Comparison of ENCODE assay signal across 9 mouse cellular contexts in the genomic region with DNA sequence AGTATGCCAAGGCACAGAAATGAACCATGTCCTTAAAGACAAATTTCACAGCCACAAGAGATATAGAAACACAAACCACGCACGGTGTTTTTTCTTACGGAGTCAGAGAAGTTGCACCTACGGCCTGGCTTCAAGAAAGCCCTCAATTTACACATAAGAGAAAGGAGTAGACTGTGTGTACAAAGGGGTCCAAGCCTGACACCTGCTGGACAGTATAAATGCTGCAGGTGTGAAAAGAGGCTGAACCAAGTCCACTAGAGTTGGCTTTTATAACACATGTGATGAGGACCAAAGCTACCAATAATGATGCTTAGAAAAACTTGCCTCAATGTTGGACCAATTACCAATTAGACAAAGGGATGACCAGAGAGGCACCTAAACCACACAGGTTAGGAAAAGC. TPM values are rescaled to one million over a fixed set of nuclear protein-coding genes. Genes with fewer than 3 reads are reported as not detected.
DNase-seq lines count a peak whose midpoint lies in the region; ATAC-seq lines count a peak whose summit lies in the region.
"Had no signal": no experiment of that assay in that cellular context is flagged by ENCODE, and none has a peak within 500 bp of the region (broad histone marks: within the 10 kb centered on the region; RNA-seq: fewer than 3 reads in every experiment).

No protein-coding gene starts in this region.

- peaks cover 34% of the 10 kb centered on the region for H3K36me3 ChIP-seq in forebrain, embryonic 12.5 days (replicated peaks)
- H3K36me3 ChIP-seq in limb, embryonic 13.5 days, result peaks cover 14% of the 10 kb centered on the region

- peak overlapping the region; percentile 67; the same call in 1 of the 2 replicates for H3K4me2 ChIP-seq in forebrain, embryonic 12.5 days
- no peak overlapping the region for H3K4me2 ChIP-seq in limb, embryonic 13.5 days (replicated peaks)

- H3K27ac ChIP-seq in forebrain, embryonic 12.5 days, result 0 out of 2 replicates have a peak overlapping the region, but pooled peaks have one; percentile 13
- no peak overlapping the region for H3K27ac ChIP-seq in limb, embryonic 13.5 days
- H3K27ac ChIP-seq: neural tube, embryonic 12.5 days had no signal

- no peak overlapping the region for H3K4me3 ChIP-seq in forebrain, embryonic 12.5 days (replicated peaks)
- H3K4me3 ChIP-seq in limb, embryonic 13.5 days, result no peak overlapping the region
- H3K4me3 ChIP-seq: neural tube, embryonic 12.5 days had no signal

- DNase-seq in testis, postnatal 10 days (ENCODE audit: low spot score), result peak; percentile 72
- DNase-seq in testis, postnatal 14 days (ENCODE audit: low spot score), result no peak
- peak; percentile 55 for DNase-seq in c-Kit-positive CD71-negative TER-119-negative erythroid progenitor cells, embryonic 14.5 days (ENCODE audit: low read depth)
- peak; percentile 56 to 82 for DNase-seq in kidney, adult 8-10 months
- DNase-seq in neural tube, embryonic 10.5 days (ENCODE audit: extremely low spot score, low spot score), result peak; percentile 47
- DNase-seq in thymus, postnatal 0 days (ENCODE audit: low spot score), result peak; percentile 66

- H3K27me3 ChIP-seq in forebrain, embryonic 12.5 days, result no peaks in the 10 kb centered on the region
- H3K27me3 ChIP-seq in limb, embryonic 13.5 days, result no peaks in the 10 kb centered on the region
- H3K27me3 ChIP-seq: neural tube, embryonic 12.5 days had no signal

- 0 out of 2 replicates have a peak, but pooled peaks have one; percentile 28 for ATAC-seq in forebrain, embryonic 12.5 days (ENCODE audit: low FRiP score)
- peak; percentile 28; the same call in 1 of the 2 replicates for ATAC-seq in limb, embryonic 13.5 days (ENCODE audit: low FRiP score, low read depth)

- no peaks in the 10 kb centered on the region for H3K9me3 ChIP-seq in forebrain, embryonic 12.5 days
- no peaks in the 10 kb centered on the region for H3K9me3 ChIP-seq in limb, embryonic 13.5 days
- H3K9me3 ChIP-seq: neural tube, embryonic 12.5 days had no signal

- 55% methylated on average over 4 of the region's 4 CpGs for WGBS in forebrain, embryonic 12.5 days
- WGBS in limb, embryonic 13.5 days, result 57% methylated on average over 4 of the region's 4 CpGs

- 0 out of 2 replicates have a peak overlapping the region, but pooled peaks have one; percentile 7 for H3K9ac ChIP-seq in forebrain, embryonic 12.5 days
- H3K9ac ChIP-seq in limb, embryonic 13.5 days, result no peak overlapping the region
- H3K9ac ChIP-seq: neural tube, embryonic 12.5 days had no signal

- peaks cover 31% of the 10 kb centered on the region for H3K4me1 ChIP-seq in forebrain, embryonic 12.5 days
- H3K4me1 ChIP-seq in limb, embryonic 13.5 days, result peaks cover 15% of the 10 kb centered on the region

RNA-seq across cellular contexts. Expression of a gene that starts 2.9 kb away (rescaled TPM):
- 63.5 and 65.2 TPM in 2 replicates for polyA plus RNA-seq in forebrain, embryonic 12.5 days (2016; fragmentation: Nextera tagmentation; extraction: Ambion mirVana)
- polyA plus RNA-seq in limb, embryonic 13.5 days (2015; fragmentation: Nextera tagmentation; extraction: Ambion mirVana), result 35.2 and 35.6 TPM in 2 replicates
- 15.4 and 15.8 TPM in 2 replicates for polyA plus RNA-seq in thymus, postnatal 0 days (2015; fragmentation: Nextera tagmentation; extraction: Ambion mirVana)

RNA-seq across cellular contexts. Expression of a gene that starts 34.7 kb away (rescaled TPM):
- 169 and 172 TPM in 2 replicates for polyA plus RNA-seq in forebrain, embryonic 12.5 days (2016; fragmentation: Nextera tagmentation; extraction: Ambion mirVana)
- polyA plus RNA-seq in limb, embryonic 13.5 days (2015; fragmentation: Nextera tagmentation; extraction: Ambion mirVana), result 84.3 and 88.6 TPM in 2 replicates
- 119 and 138 TPM in 2 replicates for polyA plus RNA-seq in thymus, postnatal 0 days (2015; fragmentation: Nextera tagmentation; extraction: Ambion mirVana)
